24 mouse cellular contexts compared by ENCODE assay signal in genomic region chr1:52839099-52839498, GRCm38 (mm10).
"Had no signal": no experiment of that assay in that cellular context is flagged by ENCODE, and none has a peak within 500 bp of the region (broad histone marks: within the 10 kb centered on the region; RNA-seq: fewer than 3 reads in every experiment).

No protein-coding gene starts in this region.

- DNase-seq: kidney, adult 11 months; kidney, adult 8-10 months; kidney, postnatal 10 days; kidney, postnatal 36 days; lung, postnatal 10 days; lung, postnatal 36 days; retina, postnatal 1 day; right cerebral cortex, postnatal 25 days; spleen, adult 18-20 months; thymus, adult 18-20 months; thymus, postnatal 36 days had no signal

- H3K9me3 ChIP-seq: hindbrain, embryonic 15.5 days; kidney, embryonic 15.5 days; limb, embryonic 10.5 days; limb, embryonic 13.5 days; lung, embryonic 15.5 days; midbrain, embryonic 10.5 days; midbrain, embryonic 13.5 days; neural tube, embryonic 13.5 days; stomach, embryonic 15.5 days had no signal

- ATAC-seq: midbrain, embryonic 13.5 days; midbrain, embryonic 16.5 days had no signal

- H3K27me3 ChIP-seq: hindbrain, embryonic 15.5 days; kidney, embryonic 15.5 days; limb, embryonic 13.5 days; lung, embryonic 15.5 days; megakaryocyte, embryonic 14.5 days; midbrain, embryonic 13.5 days; neural tube, embryonic 13.5 days; stomach, embryonic 15.5 days had no signal

- H3K4me3 ChIP-seq: hindbrain, embryonic 15.5 days; kidney, embryonic 15.5 days; limb, embryonic 10.5 days; limb, embryonic 13.5 days; lung, embryonic 15.5 days; megakaryocyte, embryonic 14.5 days; midbrain, embryonic 10.5 days; midbrain, embryonic 13.5 days; myocyte; neural tube, embryonic 13.5 days; stomach, embryonic 15.5 days had no signal

- H3K36me3 ChIP-seq: hindbrain, embryonic 15.5 days; kidney, embryonic 15.5 days; limb, embryonic 10.5 days; limb, embryonic 13.5 days; lung, embryonic 15.5 days; midbrain, embryonic 10.5 days; midbrain, embryonic 13.5 days; neural tube, embryonic 13.5 days; stomach, embryonic 15.5 days had no signal

- H3K9ac ChIP-seq: hindbrain, embryonic 15.5 days; kidney, embryonic 15.5 days; limb, embryonic 13.5 days; liver, embryonic 14.5 days; lung, embryonic 15.5 days; midbrain, embryonic 13.5 days; neural tube, embryonic 13.5 days; stomach, embryonic 15.5 days had no signal

- H3K27ac ChIP-seq: hindbrain, embryonic 15.5 days; kidney, embryonic 15.5 days; limb, embryonic 10.5 days; limb, embryonic 13.5 days; liver, embryonic 14.5 days; lung, embryonic 15.5 days; midbrain, embryonic 10.5 days; midbrain, embryonic 13.5 days; neural tube, embryonic 13.5 days; stomach, embryonic 15.5 days had no signal

- H3K4me1 ChIP-seq: kidney, embryonic 15.5 days; midbrain, embryonic 13.5 days; stomach, embryonic 15.5 days had no signal

- H3K4me2 ChIP-seq: hindbrain, embryonic 15.5 days; kidney, embryonic 15.5 days; limb, embryonic 13.5 days; lung, embryonic 15.5 days; midbrain, embryonic 13.5 days; neural tube, embryonic 13.5 days; stomach, embryonic 15.5 days had no signal
